Mouse (Mus musculus) cortical plate, adult 2 months (tissue): ENCODE measurements around the gene Mybl2. TPM values are rescaled to one million over a fixed set of nuclear protein-coding genes. Genes with fewer than 3 reads are reported as not detected.

Source experiments
- H3K27ac ChIP-seq: fragments of 200-500 bp; 2 replicates; pipeline ENCODE4 v1.5.1; 2012; ENCODE audit warnings: low read length, control low read depth, inconsistent platforms; ENCODE audit not compliant: insufficient read depth
- H3K4me1 ChIP-seq: fragments of 200-500 bp; 2 replicates; pipeline ENCODE4 v1.6.1; 2011; ENCODE audit warnings: low read length; ENCODE audit not compliant: control insufficient read depth, insufficient read depth
- H3K4me3 ChIP-seq: fragments of 200-500 bp; 2 replicates; pipeline ENCODE4 v1.5.1; 2011; ENCODE audit warnings: mild to moderate bottlenecking, low read length, control low read depth; ENCODE audit not compliant: insufficient read depth
- CTCF ChIP-seq: fragments of 200-500 bp; IDR thresholded peaks from 2 replicates; pipeline ENCODE4 v1.5.1; 2011; ENCODE audit warnings: mild to moderate bottlenecking, control low read depth, low read length; ENCODE audit not compliant: insufficient read depth; ENCODE audit errors: extremely low read depth
- POLR2A ChIP-seq: fragments of 200-500 bp; IDR thresholded peaks from 2 replicates; pipeline ENCODE4 v1.6.1; 2011; ENCODE audit warnings: mild to moderate bottlenecking, low read length, control low read depth; ENCODE audit not compliant: insufficient read depth; ENCODE audit errors: extremely low read depth
- polyA plus RNA-seq: library from polyadenylated mRNA; depleted of rRNA; stranded (reverse); fragments of >200 nt; gene quantifications from 2 replicates; pipeline ENCODE4 v1.2.3, GENCODE M21; 2012; rRNA removed

Mybl2 gene
- polyA plus RNA-seq, 1 experiment: 2.3 TPM

- TF ChIP-seq CTCF (no peak), POLR2A (no peak)
- Histone ChIP-seq H3K27ac (no peak overlapping the region), H3K4me1 (no peaks in the 10 kb centered on the region; the same call in 1 of the 2 replicates), H3K4me3 (no peak overlapping the region)
Observed at GRCm38 (mm10) chr2:163130837-163131236, 76.3 kb downstream of the Mybl2 start.

- Histone ChIP-seq H3K4me3 (no peak overlapping the region), H3K4me1 (peaks cover 2% of the 10 kb centered on the region; the same call in 1 of the 2 replicates), H3K27ac (no peak overlapping the region)
- TF ChIP-seq POLR2A: no peak
- no peak for TF ChIP-seq CTCF
Observed at GRCm38 (mm10) chr2:163132314-163132713, 77.8 kb downstream of the Mybl2 start.

Other genes with a start within 250 kb of the Mybl2 start
- 129 and 140 TPM in 2 replicates for gene Srsf6, start 123.2 kb upstream of the Mybl2 start, polyA plus RNA-seq
- gene L3mbtl1, start 111.2 kb upstream of the Mybl2 start, polyA plus RNA-seq: 17.5 and 19.4 TPM in 2 replicates
- 2.4 and 2.8 TPM in 2 replicates for gene Sgk2, start 67.4 kb upstream of the Mybl2 start, polyA plus RNA-seq
- gene Ift52, start 37.3 kb upstream of the Mybl2 start, polyA plus RNA-seq: 34.0 and 34.2 TPM in 2 replicates
- gene Gtsf1l, start 33.2 kb downstream of the Mybl2 start, polyA plus RNA-seq: not detected in 2 replicates
- 26.1 and 28.1 TPM in 2 replicates for gene Tox2, start 148.4 kb downstream of the Mybl2 start, polyA plus RNA-seq